Mouse (Mus musculus) embryonic facial prominence, embryonic 15.5 days (tissue): Measurements from ENCODE around the gene Cdca3. TPM values are rescaled to one million over a fixed set of nuclear protein-coding genes. Genes with fewer than 3 reads are reported as not detected.

Experiments used
- ATAC-seq: fragments of 200-750 bp; cut with Nextera tagmentation; 2 replicates; pipeline ENCODE4 v1.8.0; 2017; ENCODE audit warnings: low read depth, moderate TSS enrichment; ENCODE audit not compliant: insufficient number of reproducible peaks, low FRiP score, low TSS enrichment
- H3K27ac ChIP-seq: fragments of 300-500 bp; sonication (generic); replicated peaks from 2 replicates; pipeline ENCODE4 v1.5.1; 2015; ENCODE audit warnings: mild to moderate bottlenecking, inconsistent platforms
- H3K27me3 ChIP-seq: fragments of 300-500 bp; sonication (generic); 2 replicates; pipeline ENCODE4 v1.6.1; 2015; ENCODE audit warnings: inconsistent platforms
- H3K36me3 ChIP-seq: fragments of 300-500 bp; sonication (generic); 2 replicates; pipeline ENCODE4 v1.6.1; 2015; ENCODE audit warnings: mild to moderate bottlenecking, inconsistent platforms
- H3K4me1 ChIP-seq: fragments of 300-500 bp; sonication (generic); 2 replicates; pipeline ENCODE4 v1.6.1; 2015; ENCODE audit warnings: inconsistent platforms
- H3K4me2 ChIP-seq: fragments of 300-500 bp; sonication (generic); replicated peaks from 2 replicates; pipeline ENCODE4 v1.6.1; 2015; ENCODE audit warnings: mild to moderate bottlenecking, inconsistent platforms
- H3K4me3 ChIP-seq: fragments of 300-500 bp; sonication (generic); replicated peaks from 2 replicates; pipeline ENCODE4 v1.5.1; 2015; ENCODE audit warnings: mild to moderate bottlenecking, inconsistent platforms
- H3K9ac ChIP-seq: fragments of 300-500 bp; sonication (generic); 2 replicates; pipeline ENCODE4 v1.6.1; 2015; ENCODE audit warnings: inconsistent platforms
- H3K9me3 ChIP-seq: fragments of 300-500 bp; sonication (generic); replicated peaks from 2 replicates; pipeline ENCODE4 v1.6.1; 2016; ENCODE audit warnings: inconsistent platforms
- WGBS: fragments of 180-500 bp; shearing (Covaris S2); methylation state at CpG from one replicate; pipeline ENCODE4 v1.1.7; 2015; 5-methylcytosine and 5-hydroxymethylcytosine counted together
- polyA plus RNA-seq: library from polyadenylated mRNA; unstranded; fragments of >200 nt; fragmentation: Nextera tagmentation; extraction: Ambion mirVana; gene quantifications from 2 replicates; pipeline ENCODE4 v1.2.1, GENCODE M21; 2015

Gene Cdca3
- polyA plus RNA-seq, 1 experiment from 2014 or later = 138 TPM

DNA sequence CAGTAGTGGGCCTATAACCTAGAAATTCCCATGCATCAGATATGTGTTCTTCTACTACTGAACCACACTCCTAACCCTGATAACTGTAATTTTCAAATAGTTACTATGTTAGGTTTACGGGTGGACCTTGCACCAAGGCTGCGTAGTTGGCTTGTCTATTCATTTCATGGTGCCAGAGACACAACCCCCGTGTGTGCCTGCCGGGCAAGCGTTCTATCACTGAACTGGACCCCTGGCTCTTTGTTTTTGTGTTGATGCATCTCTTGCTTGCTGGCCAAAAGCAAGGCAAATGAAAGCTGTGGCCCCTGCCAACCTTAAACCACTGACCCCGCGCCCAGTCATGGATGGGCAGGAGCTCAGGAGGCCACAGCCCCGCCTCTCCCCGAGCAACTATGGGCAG is 52.5 kb downstream of the Cdca3 start:
- Histone ChIP-seq H3K4me2 (no peak overlapping the region), H3K27me3 (no peaks in the 10 kb centered on the region), H3K9ac (no peak overlapping the region), H3K4me3 (no peak overlapping the region), H3K27ac (no peak overlapping the region), H3K4me1 (no peaks in the 10 kb centered on the region), H3K36me3 (no peaks in the 10 kb centered on the region), H3K9me3 (no peaks in the 10 kb centered on the region)
- no peak for ATAC-seq
- WGBS = 84% methylated on average over 9 of the region's 9 CpGs

Other genes starting within 250 kb of the Cdca3 start
- gene C1s2, start 193.5 kb upstream of the Cdca3 start, polyA plus RNA-seq = 0.14 and 0.21 TPM in 2 replicates
- 56.0 and 56.1 TPM in 2 replicates for gene Lpcat3, start 166.5 kb upstream of the Cdca3 start, polyA plus RNA-seq
- gene Emg1, start 117.4 kb upstream of the Cdca3 start, polyA plus RNA-seq = 171 and 186 TPM in 2 replicates
- gene Phb2, start 117.2 kb upstream of the Cdca3 start, polyA plus RNA-seq = 301 and 317 TPM in 2 replicates
- gene Ptpn6, start 90.8 kb upstream of the Cdca3 start, polyA plus RNA-seq = 19.9 and 20.2 TPM in 2 replicates
- 416 TPM in 2 replicates for gene Grcc10, start 88.2 kb upstream of the Cdca3 start, polyA plus RNA-seq
- gene Gm45234, start 73.5 kb upstream of the Cdca3 start, polyA plus RNA-seq = not detected in 2 replicates
- 20.1 and 21.0 TPM in 2 replicates for gene Atn1, start 73.0 kb upstream of the Cdca3 start, polyA plus RNA-seq
- gene Eno2, start 59.9 kb upstream of the Cdca3 start, polyA plus RNA-seq = 11.8 and 12.7 TPM in 2 replicates
- 26.7 and 47.5 TPM in 2 replicates for gene Lrrc23, start 49.8 kb upstream of the Cdca3 start, polyA plus RNA-seq
- 16.4 and 17.5 TPM in 2 replicates for gene Spsb2, start 20.9 kb upstream of the Cdca3 start, polyA plus RNA-seq
- gene Tpi1, start 15.3 kb upstream of the Cdca3 start, polyA plus RNA-seq = 779 and 809 TPM in 2 replicates
- gene Usp5, start 63 bp upstream of the Cdca3 start, polyA plus RNA-seq = 140 and 141 TPM in 2 replicates
- 2.0 and 2.1 TPM in 2 replicates for gene Gnb3, start 10.7 kb downstream of the Cdca3 start, polyA plus RNA-seq
- 55.9 and 57.6 TPM in 2 replicates for gene P3h3, start 28.2 kb downstream of the Cdca3 start, polyA plus RNA-seq
- 2.6 and 3.4 TPM in 2 replicates for gene Gpr162, start 34.4 kb downstream of the Cdca3 start, polyA plus RNA-seq
- 0.36 and 0.60 TPM in 2 replicates for gene Cd4, start 58.7 kb downstream of the Cdca3 start, polyA plus RNA-seq
- gene Lag3, start 82.2 kb downstream of the Cdca3 start, polyA plus RNA-seq = 2.8 and 4.0 TPM in 2 replicates
- 355 and 368 TPM in 2 replicates for gene Ptms, start 90.6 kb downstream of the Cdca3 start, polyA plus RNA-seq
- gene Mlf2, start 101.8 kb downstream of the Cdca3 start, polyA plus RNA-seq = 373 and 388 TPM in 2 replicates
- gene Cops7a, start 136.0 kb downstream of the Cdca3 start, polyA plus RNA-seq = 144 and 150 TPM in 2 replicates
- 11.3 and 13.7 TPM in 2 replicates for gene Pianp, start 167.1 kb downstream of the Cdca3 start, polyA plus RNA-seq
- gene Zfp384, start 179.6 kb downstream of the Cdca3 start, polyA plus RNA-seq = 18.2 and 19.2 TPM in 2 replicates
- 154 TPM in 2 replicates for gene Ing4, start 210.2 kb downstream of the Cdca3 start, polyA plus RNA-seq
- gene Acrbp, start 220.1 kb downstream of the Cdca3 start, polyA plus RNA-seq = 12.5 and 18.4 TPM in 2 replicates
- gene Lpar5, start 238.4 kb downstream of the Cdca3 start, polyA plus RNA-seq = 3.6 and 5.4 TPM in 2 replicates